Mouse (Mus musculus) kidney, adult 2 months (tissue): ENCODE results near the gene Tbc1d16. TPM values are rescaled to one million over a fixed set of nuclear protein-coding genes. Genes with fewer than 3 reads are reported as not detected.

Experiments used
- DNase-seq: peaks from one replicate; pipeline ENCODE4 v3.0.0; 2021
- H3K27ac ChIP-seq: fragments of 200-500 bp; 2 replicates; pipeline ENCODE4 v1.5.1; 2012; ENCODE audit warnings: low read depth, low read length, control low read depth, inconsistent platforms; ENCODE audit not compliant: insufficient read depth
- H3K27me3 ChIP-seq: fragments of 200-500 bp; replicated peaks from 2 replicates; pipeline ENCODE4 v1.6.1; 2012; ENCODE audit warnings: mild to moderate bottlenecking, moderate library complexity, low read length, inconsistent platforms; ENCODE audit not compliant: control insufficient read depth, insufficient read depth
- H3K36me3 ChIP-seq: fragments of 200-500 bp; 2 replicates; pipeline ENCODE4 v1.6.1; 2012; ENCODE audit warnings: mild to moderate bottlenecking, moderate library complexity, low read length, inconsistent platforms; ENCODE audit not compliant: control insufficient read depth, insufficient read depth
- H3K4me1 ChIP-seq: fragments of 200-500 bp; 2 replicates; pipeline ENCODE4 v1.6.1; 2011; ENCODE audit warnings: low read length; ENCODE audit not compliant: control insufficient read depth, insufficient read depth
- H3K4me3 ChIP-seq: fragments of 200-500 bp; 2 replicates; pipeline ENCODE4 v1.5.1; 2011; ENCODE audit warnings: mild to moderate bottlenecking, low read depth, low read length, control low read depth; ENCODE audit not compliant: insufficient read depth
- CTCF ChIP-seq: fragments of 200-500 bp; conservative IDR thresholded peaks from 2 replicates; pipeline ENCODE4 v1.5.1; 2011; ENCODE audit warnings: low read depth, mild to moderate bottlenecking, control low read depth, low read length, moderate library complexity, mixed read lengths; ENCODE audit not compliant: insufficient read depth, insufficient read length
- POLR2A ChIP-seq: fragments of 200-500 bp; IDR thresholded peaks from one replicate; pipeline ENCODE4 v1.6.1; 2011; ENCODE audit warnings: low read depth, low read length, control low read depth
- WGBS: fragments of 180-500 bp; shearing (Covaris S2); methylation state at CpG from one replicate; pipeline ENCODE4 v1.1.7; 2018; 5-methylcytosine and 5-hydroxymethylcytosine counted together
- polyA plus RNA-seq: library from polyadenylated mRNA; depleted of rRNA; stranded (reverse); fragments of >200 nt; gene quantifications from 2 replicates; pipeline ENCODE4 v1.2.3, GENCODE M21; 2012

The Tbc1d16 gene
- polyA plus RNA-seq, 1 experiment: 25.2 TPM

DNA sequence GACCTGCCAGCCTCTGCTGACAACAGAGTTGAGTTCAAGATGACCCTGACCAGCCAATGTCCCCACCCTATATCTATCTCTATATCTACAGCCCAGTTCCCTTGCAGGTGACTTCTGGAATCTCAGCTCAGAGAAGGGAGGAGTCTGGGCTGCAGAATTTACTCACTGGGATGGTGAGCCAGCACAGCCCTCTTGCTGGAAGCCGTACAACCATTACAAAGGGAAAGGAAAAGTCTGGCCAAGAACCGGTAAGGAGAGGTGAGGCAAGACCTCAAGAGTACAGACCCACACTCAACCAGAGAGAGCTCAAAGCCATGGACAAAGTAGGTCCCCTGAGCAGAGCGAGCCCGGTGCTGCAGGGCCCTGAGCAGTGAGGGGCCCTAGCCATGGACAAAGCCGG is 36.1 kb downstream of the Tbc1d16 start:
- WGBS: 83% methylated on average over 5 of the region's 5 CpGs
- H3K4me3 ChIP-seq: no peak overlapping the region
- TF ChIP-seq CTCF: no peak
- TF ChIP-seq POLR2A: no peak

DNA sequence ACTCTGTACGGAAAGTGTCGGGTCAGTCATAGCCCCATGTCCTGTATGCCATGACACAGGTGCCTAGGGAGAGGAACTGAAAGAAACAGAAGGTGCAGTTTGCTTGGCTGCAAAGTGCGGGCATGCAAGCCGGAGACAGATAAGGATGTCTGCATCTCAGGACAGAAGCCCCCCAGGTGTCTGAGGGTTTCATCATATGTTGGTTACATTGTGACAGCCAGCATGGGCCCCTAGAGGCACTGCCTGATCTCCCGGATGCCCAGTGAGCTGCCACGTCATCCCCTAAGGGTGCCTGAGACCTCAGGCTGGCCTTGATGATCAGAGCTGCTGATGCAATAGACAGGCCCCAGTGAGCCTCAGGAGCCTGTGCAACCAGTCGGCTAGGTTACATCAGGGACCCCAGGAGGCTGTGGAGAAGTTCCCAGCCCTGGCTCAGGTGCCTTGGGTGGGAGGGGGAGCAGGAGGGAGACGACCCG is 36.7 kb downstream of the Tbc1d16 start:
- Histone ChIP-seq H3K4me3 (no peak overlapping the region), H3K4me1 (no peaks in the 10 kb centered on the region), H3K36me3 (no peaks in the 10 kb centered on the region), H3K27me3 (no peaks in the 10 kb centered on the region), H3K27ac (no peak overlapping the region)
- DNase-seq: no peak
- WGBS: 84% methylated on average over 9 of the region's 9 CpGs
- TF ChIP-seq POLR2A (no peak), CTCF (no peak)

More for the DNA sequence above, 36.1 kb downstream of the Tbc1d16 start:
- DNase-seq: no peak
- Histone ChIP-seq H3K4me1 (no peaks in the 10 kb centered on the region), H3K27me3 (no peaks in the 10 kb centered on the region), H3K36me3 (no peaks in the 10 kb centered on the region), H3K27ac (no peak overlapping the region)

DNA sequence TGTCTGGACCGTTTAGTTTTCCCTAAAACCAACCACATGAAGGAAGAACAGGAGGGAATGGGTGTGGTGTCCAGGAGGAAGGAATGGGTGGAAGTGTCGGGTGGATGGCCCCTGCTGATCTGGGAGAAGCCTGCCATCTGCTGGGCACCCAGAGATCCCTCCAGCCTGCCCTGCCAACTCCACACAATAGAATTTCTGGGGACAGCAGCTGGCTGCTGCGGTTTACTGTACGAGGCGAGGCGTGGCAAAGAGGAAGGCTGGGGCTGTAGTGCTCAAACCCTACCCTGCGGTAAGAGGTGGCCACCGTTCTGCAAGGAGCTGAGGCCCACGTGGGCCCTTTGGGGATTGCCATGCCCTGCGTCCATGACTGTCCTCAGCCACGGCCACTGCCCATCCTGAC is 37.8 kb downstream of the Tbc1d16 start:
- WGBS: 23% methylated on average over 11 of the region's 11 CpGs
- peak; percentile 94 for TF ChIP-seq CTCF
- TF ChIP-seq POLR2A: no peak
- DNase-seq: peak; percentile 74
- no peak overlapping the region for H3K4me3 ChIP-seq
- no peak overlapping the region for H3K27ac ChIP-seq
- no peaks in the 10 kb centered on the region for H3K4me1 ChIP-seq
- no peaks in the 10 kb centered on the region for H3K27me3 ChIP-seq
- no peaks in the 10 kb centered on the region for H3K36me3 ChIP-seq

DNA sequence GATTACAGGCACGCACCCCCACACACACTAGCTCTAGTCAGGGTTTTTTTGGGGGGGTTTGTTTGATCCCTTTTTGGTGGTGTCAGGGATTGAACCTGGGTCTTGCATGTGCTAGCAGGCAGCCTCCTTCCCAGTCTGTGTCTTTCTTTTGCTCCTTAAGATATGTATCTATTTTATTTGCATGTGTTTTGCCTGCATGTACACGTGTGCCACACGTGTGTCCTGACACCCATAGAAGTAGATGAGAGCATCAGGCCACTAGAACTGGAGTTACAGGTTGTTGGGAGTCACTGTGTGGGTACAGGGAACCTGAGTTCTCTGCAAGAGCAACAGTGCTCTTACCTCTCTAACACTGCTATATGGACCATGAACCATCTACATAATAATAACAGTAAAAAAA is 39.0 kb downstream of the Tbc1d16 start:
- H3K36me3 ChIP-seq: no peaks in the 10 kb centered on the region
- H3K27me3 ChIP-seq: no peaks in the 10 kb centered on the region
- no peak overlapping the region for H3K27ac ChIP-seq
- DNase-seq: no peak
- TF ChIP-seq CTCF: no peak
- H3K4me1 ChIP-seq: no peaks in the 10 kb centered on the region
- H3K4me3 ChIP-seq: no peak overlapping the region
- WGBS: 98% methylated on average over 3 of the region's 3 CpGs

DNA sequence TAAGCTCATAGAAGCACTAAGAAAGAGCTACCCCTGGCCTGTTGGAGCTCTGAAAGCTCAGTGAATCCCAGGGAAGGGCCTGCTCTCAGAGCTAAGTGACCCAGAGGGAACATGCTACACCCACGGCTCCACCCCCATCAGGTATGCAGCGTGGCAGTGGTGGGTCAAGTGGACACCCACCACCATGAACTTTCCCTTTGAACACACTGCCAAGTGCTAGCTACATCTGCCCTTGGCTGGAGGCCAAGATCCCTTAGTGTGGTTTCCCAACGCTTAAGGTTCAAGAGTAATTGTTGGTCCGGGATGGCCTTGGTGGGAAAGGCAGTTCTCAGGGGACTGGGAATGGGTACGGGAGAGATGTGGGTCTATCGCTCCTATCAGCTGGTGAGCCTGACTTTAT is 39.9 kb downstream of the Tbc1d16 start:
- TF ChIP-seq CTCF (no peak), POLR2A (no peak)
- H3K4me1 ChIP-seq: no peaks in the 10 kb centered on the region
- no peaks in the 10 kb centered on the region for H3K27me3 ChIP-seq
- no peaks in the 10 kb centered on the region for H3K36me3 ChIP-seq
- 54% methylated on average over 6 of the region's 6 CpGs for WGBS
- no peak overlapping the region for H3K27ac ChIP-seq
- H3K4me3 ChIP-seq: no peak overlapping the region
- DNase-seq: peak; percentile 54

DNA sequence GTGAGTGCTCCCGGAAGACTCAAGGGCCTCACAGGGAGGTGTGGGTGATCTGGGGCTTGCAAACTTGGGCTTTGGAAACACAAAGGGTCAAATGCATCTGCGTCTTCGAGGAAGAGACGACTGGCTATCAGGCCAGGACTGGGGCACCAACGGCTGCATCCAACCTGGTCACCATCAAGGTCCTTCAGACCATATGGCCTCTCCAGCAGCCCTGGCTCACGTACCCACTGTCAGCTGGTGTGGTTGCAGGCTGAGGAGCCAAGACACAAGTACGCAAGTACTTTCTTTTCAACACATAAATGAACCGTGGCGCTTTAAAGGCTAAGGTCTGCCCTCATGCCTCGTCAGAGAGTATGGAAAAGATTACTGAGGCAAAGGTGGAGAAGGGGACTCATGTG is 40.5 kb downstream of the Tbc1d16 start:
- TF ChIP-seq POLR2A (no peak), CTCF (no peak)
- Histone ChIP-seq H3K36me3 (no peaks in the 10 kb centered on the region), H3K27ac (no peak overlapping the region), H3K4me3 (no peak overlapping the region), H3K4me1 (no peaks in the 10 kb centered on the region), H3K27me3 (no peaks in the 10 kb centered on the region)
- no peak for DNase-seq
- 72% methylated on average over 10 of the region's 10 CpGs for WGBS

DNA sequence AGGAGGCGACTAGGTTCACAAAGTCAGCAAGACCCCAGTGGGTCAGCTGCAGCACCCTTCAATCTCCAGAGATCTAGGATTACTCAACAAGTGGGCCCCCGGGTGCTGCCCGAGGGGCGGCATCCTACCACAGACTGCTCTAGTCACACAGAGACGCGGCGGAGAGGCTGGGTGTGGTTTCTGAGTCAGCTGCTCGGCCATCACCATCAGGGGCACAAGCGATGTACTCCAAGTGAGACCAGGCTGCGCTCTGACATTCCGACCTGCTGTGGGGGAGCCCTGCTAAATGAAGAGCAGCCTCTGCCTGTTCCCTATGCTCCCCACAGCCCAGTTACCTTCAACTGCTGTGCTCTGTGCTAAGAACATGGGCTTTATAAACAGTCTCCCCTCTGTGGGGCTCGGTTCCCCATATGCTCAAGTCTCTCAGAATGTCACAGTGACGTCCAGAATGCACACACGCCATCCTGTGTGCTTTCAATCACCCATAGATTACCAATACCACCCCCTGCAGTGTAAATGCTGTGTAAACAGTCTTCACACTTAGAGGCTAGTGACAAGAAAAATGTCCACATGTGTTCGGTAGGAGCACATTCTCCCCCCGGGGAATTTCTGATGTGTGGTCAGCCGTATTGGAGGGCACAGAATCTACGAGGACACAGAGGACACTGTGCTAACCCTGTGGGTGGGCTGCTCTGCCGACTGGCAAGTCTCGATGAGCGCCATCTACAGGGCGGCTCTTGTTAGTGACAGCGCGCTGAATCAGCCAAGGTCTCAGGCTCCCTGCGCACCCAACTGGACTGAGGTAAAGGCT is 41.1 kb downstream of the Tbc1d16 start:
- Histone ChIP-seq H3K4me3 (no peak overlapping the region), H3K27me3 (no peaks in the 10 kb centered on the region), H3K27ac (no peak overlapping the region), H3K4me1 (no peaks in the 10 kb centered on the region), H3K36me3 (no peaks in the 10 kb centered on the region)
- TF ChIP-seq CTCF: peak; percentile 72
- TF ChIP-seq POLR2A: no peak
- peak; percentile 71 for DNase-seq
- WGBS: 53% methylated on average over 25 of the region's 25 CpGs
